Mouse (Mus musculus) liver, postnatal 0 days (tissue): Measurements from ENCODE around the gene Brca1. TPM values are rescaled to one million over a fixed set of nuclear protein-coding genes. Genes with fewer than 3 reads are reported as not detected.
"Not testable (repeated sequence)": the region's sequence is repeated elsewhere in the genome, so short reads cannot be mapped to it uniquely, and the experiment has no call there.

Experiments
- ATAC-seq: fragments of 200-750 bp; cut with Nextera tagmentation; 2 replicates; pipeline ENCODE4 v1.8.0; 2017; ENCODE audit warnings: mild to moderate bottlenecking, moderate library complexity
- DNase-seq: peaks from one replicate; pipeline ENCODE4 v3.0.0-alpha.2; 2016
- H3K27ac ChIP-seq: fragments of 300-500 bp; sonication (generic); 2 replicates; pipeline ENCODE4 v1.5.1; 2014; ENCODE audit warnings: antibody characterized with exemption, moderate library complexity, mild to moderate bottlenecking, low read depth
- H3K27me3 ChIP-seq: fragments of 300-500 bp; sonication (generic); 2 replicates; pipeline ENCODE4 v1.6.1; 2014; ENCODE audit warnings: low read length, control low read depth, mixed read lengths; ENCODE audit not compliant: insufficient read depth
- H3K36me3 ChIP-seq: fragments of 300-500 bp; sonication (generic); replicated peaks from 2 replicates; pipeline ENCODE4 v1.6.1; 2014; ENCODE audit warnings: mild to moderate bottlenecking, control low read depth, low read length, moderate library complexity, mixed read lengths; ENCODE audit not compliant: insufficient read depth
- H3K4me1 ChIP-seq: fragments of 300-500 bp; sonication (generic); 2 replicates; pipeline ENCODE4 v1.6.1; 2014; ENCODE audit warnings: antibody characterized with exemption, mild to moderate bottlenecking, control low read depth; ENCODE audit not compliant: insufficient read depth
- H3K4me2 ChIP-seq: fragments of 300-500 bp; sonication (generic); 2 replicates; pipeline ENCODE4 v1.6.1; 2014; ENCODE audit warnings: low read depth, mild to moderate bottlenecking, low read length, moderate library complexity, mixed read lengths
- H3K4me3 ChIP-seq: fragments of 300-500 bp; sonication (generic); 2 replicates; pipeline ENCODE4 v1.5.1; 2014; ENCODE audit warnings: low read depth, low read length
- H3K9ac ChIP-seq: fragments of 300-500 bp; sonication (generic); replicated peaks from 2 replicates; pipeline ENCODE4 v1.6.1; 2014; ENCODE audit warnings: mild to moderate bottlenecking, moderate library complexity
- H3K9me3 ChIP-seq: fragments of 300-500 bp; sonication (generic); 2 replicates; pipeline ENCODE4 v1.6.1; 2016; ENCODE audit warnings: mild to moderate bottlenecking, control low read depth, low read length, mixed read lengths
- CTCF ChIP-seq: sonication (generic); IDR thresholded peaks from 2 replicates; pipeline ENCODE4 v1.5.1; 2016; ENCODE audit warnings: antibody characterized with exemption, low read depth
- EP300 ChIP-seq: IDR thresholded peaks from 2 replicates; pipeline ENCODE4 v1.6.1; 2016; ENCODE audit warnings: antibody characterized with exemption, low read depth, mild to moderate bottlenecking
- WGBS: fragments of 180-500 bp; shearing (Covaris S2); extraction: QIAGEN DNeasy Blood & Tissue Kit; methylation state at CpG from one replicate; pipeline ENCODE4 v1.1.7; 2014; ENCODE audit not compliant: insufficient replicate concordance; 5-methylcytosine and 5-hydroxymethylcytosine counted together
- polyA plus RNA-seq: library from polyadenylated mRNA; unstranded; fragments of >200 nt; fragmentation: Nextera tagmentation; extraction: Ambion mirVana; gene quantifications from 2 replicates; pipeline ENCODE4 v1.2.1, GENCODE M21; 2015

Gene Brca1
- polyA plus RNA-seq, 1 experiment from 2014 or later = 5.0 TPM

GRCm38 (mm10) chr11:101452093-101452774, 99.5 kb downstream of the Brca1 start:
- no peaks in the 10 kb centered on the region for H3K27me3 ChIP-seq
- TF ChIP-seq CTCF (no peak), EP300 (no peak)
- no peak overlapping the region for H3K27ac ChIP-seq
- ATAC-seq = no peak
- no peak overlapping the region for H3K9ac ChIP-seq
- H3K9me3 ChIP-seq = no peaks in the 10 kb centered on the region
- H3K4me3 ChIP-seq = no peak overlapping the region
- DNase-seq = no peak
- WGBS = 58% methylated on average over 10 of the region's 10 CpGs
- no peak overlapping the region for H3K4me2 ChIP-seq
- H3K4me1 ChIP-seq = peaks cover 27% of the 10 kb centered on the region
- H3K36me3 ChIP-seq = peaks cover 10% of the 10 kb centered on the region

- Histone ChIP-seq H3K4me3 (no peak overlapping the region), H3K9ac (no peak overlapping the region), H3K9me3 (no peaks in the 10 kb centered on the region), H3K27me3 (no peaks in the 10 kb centered on the region), H3K4me1 (peaks cover 27% of the 10 kb centered on the region), H3K4me2 (no peak overlapping the region), H3K36me3 (peaks cover 4% of the 10 kb centered on the region; the same call in 1 of the 2 replicates), H3K27ac (no peak overlapping the region)
- DNase-seq = no peak
- ATAC-seq = no peak
- TF ChIP-seq EP300 = no peak
- TF ChIP-seq CTCF = no peak
- WGBS = 82% methylated on average over 10 of the region's 10 CpGs
Observed at GRCm38 (mm10) chr11:101451536-101451935, 100.2 kb downstream of the Brca1 start.

GRCm38 (mm10) chr11:101450394-101450793, 101.4 kb downstream of the Brca1 start:
- Histone ChIP-seq H3K9me3 (no peaks in the 10 kb centered on the region), H3K27me3 (no peaks in the 10 kb centered on the region), H3K4me2 (peak overlapping the region; percentile 79; the same call in 1 of the 2 replicates), H3K9ac (peak overlapping the region; percentile 28; the same call in 1 of the 2 replicates), H3K4me3 (no peak overlapping the region), H3K27ac (no peak overlapping the region), H3K36me3 (peaks cover 2% of the 10 kb centered on the region; the same call in 1 of the 2 replicates), H3K4me1 (peaks cover 27% of the 10 kb centered on the region)
- TF ChIP-seq EP300 (no peak), CTCF (peak; percentile 51)
- 88% methylated on average over 3 of the region's 3 CpGs for WGBS
- DNase-seq = no peak
- no peak for ATAC-seq

GRCm38 (mm10) chr11:101449596-101449995, 102.2 kb downstream of the Brca1 start:
- not testable (repeated sequence) for ATAC-seq, H3K9me3 ChIP-seq, H3K27me3 ChIP-seq, DNase-seq, H3K36me3 ChIP-seq
- peak overlapping the region; percentile 94; the same call in 1 of the 2 replicates for H3K27ac ChIP-seq
- peak overlapping the region; percentile 82 for H3K9ac ChIP-seq
- 69% methylated on average over 4 of the region's 4 CpGs for WGBS
- H3K4me3 ChIP-seq = peak overlapping the region; percentile 84
- peak overlapping the region; percentile 79 for H3K4me2 ChIP-seq
- peaks cover 31% of the 10 kb centered on the region for H3K4me1 ChIP-seq

- TF ChIP-seq EP300 = no peak
- TF ChIP-seq CTCF = no peak
- DNase-seq (no peak), ATAC-seq (peak; percentile 59)
- no peaks in the 10 kb centered on the region for H3K9me3 ChIP-seq
- peaks cover 31% of the 10 kb centered on the region for H3K4me1 ChIP-seq
- peak overlapping the region; percentile 82 for H3K9ac ChIP-seq
- peak overlapping the region; percentile 94 for H3K27ac ChIP-seq
- peak overlapping the region; percentile 79 for H3K4me2 ChIP-seq
- no peaks in the 10 kb centered on the region for H3K27me3 ChIP-seq
- H3K36me3 ChIP-seq = peaks cover 15% of the 10 kb centered on the region
- peak overlapping the region; percentile 84 for H3K4me3 ChIP-seq
- WGBS = 29% methylated on average over 4 of the region's 4 CpGs
Observed at GRCm38 (mm10) chr11:101448899-101449298, 102.9 kb downstream of the Brca1 start.

- Histone ChIP-seq H3K27ac (peak within 1 kb of the TSS; percentile 94), H3K27me3 (no peaks in the 10 kb centered on the region), H3K4me3 (peak within 1 kb of the TSS; percentile 84), H3K9me3 (no peaks in the 10 kb centered on the region), H3K4me1 (peaks cover 37% of the 10 kb centered on the region), H3K9ac (peak within 1 kb of the TSS; percentile 82), H3K4me2 (peak within 1 kb of the TSS; percentile 79), H3K36me3 (peaks cover 21% of the 10 kb centered on the region)
- ATAC-seq = peak; percentile 84
- 2% methylated on average over 10 of the region's 10 CpGs for WGBS
- TF ChIP-seq CTCF (no peak), EP300 (peak; percentile 61)
- DNase-seq = peak; percentile 88
Observed at GRCm38 (mm10) chr11:101448274-101448746, 103.4 kb downstream of the Brca1 start, which contains the start of gene Ifi35. Ifi35 (plus strand) TSS chr11:101448407.
